Mouse (Mus musculus) ES-Bruce4 (cell line): ENCODE measurements around the gene Pola1.

ENCODE experiments used
- CTCF ChIP-seq: IDR thresholded peaks from one replicate; pipeline ENCODE4 v1.8.1; 2011; ENCODE audit warnings: low read depth, low read length
- POLR2A ChIP-seq: IDR thresholded peaks from one replicate; pipeline ENCODE4 v1.8.1; 2011; ENCODE audit warnings: low read length; ENCODE audit not compliant: insufficient read depth

- TF ChIP-seq CTCF (peak; percentile 55), POLR2A (no peak)
Measured at GRCm38 (mm10) chrX:93281028-93281723, 350.8 kb downstream of the Pola1 start.
